Mouse (Mus musculus): ENCODE results near the gene Tnfrsf11a. TPM values are rescaled to one million over a fixed set of nuclear protein-coding genes. Genes with fewer than 3 reads are reported as not detected.
A peak's percentile ranks its signal among the peaks of the same experiment; 100 is the strongest.

The Tnfrsf11a gene
- total RNA-seq, 2 experiments from 2014 or later: 1.3 to 2.3 TPM

GRCm38 (mm10) chr1:105827786-105828345 lies 47.3 kb downstream of the Tnfrsf11a start:
- no peak for DNase-seq

GRCm38 (mm10) chr1:105829171-105829570 lies 48.7 kb downstream of the Tnfrsf11a start:
- no peak for DNase-seq

- no peak for DNase-seq
Observed at GRCm38 (mm10) chr1:105832784-105833183, 52.3 kb downstream of the Tnfrsf11a start.

GRCm38 (mm10) chr1:105842950-105843349 lies 62.4 kb downstream of the Tnfrsf11a start:
- DNase-seq: no peak

- DNase-seq: no peak
Observed at GRCm38 (mm10) chr1:105843386-105843785, 62.9 kb downstream of the Tnfrsf11a start.

- no peak for DNase-seq
Observed at GRCm38 (mm10) chr1:105843856-105844255, 63.3 kb downstream of the Tnfrsf11a start.

GRCm38 (mm10) chr1:105844341-105845006 lies 64.0 kb downstream of the Tnfrsf11a start:
- DNase-seq: no peak

- no peak for DNase-seq
Observed at GRCm38 (mm10) chr1:105846431-105846830, 65.9 kb downstream of the Tnfrsf11a start.

- no peak for DNase-seq
Observed at GRCm38 (mm10) chr1:105848806-105849205, 68.3 kb downstream of the Tnfrsf11a start.

GRCm38 (mm10) chr1:105851341-105851740 lies 70.8 kb downstream of the Tnfrsf11a start:
- no peak for DNase-seq

- DNase-seq: no peak
Observed at GRCm38 (mm10) chr1:105859740-105860139, 79.2 kb downstream of the Tnfrsf11a start.

GRCm38 (mm10) chr1:105876589-105876988 lies 96.1 kb downstream of the Tnfrsf11a start:
- no peak for DNase-seq

GRCm38 (mm10) chr1:105877808-105878207 lies 97.3 kb downstream of the Tnfrsf11a start:
- DNase-seq: no peak

- no peak for DNase-seq
Observed at GRCm38 (mm10) chr1:105878416-105878815, 97.9 kb downstream of the Tnfrsf11a start.

GRCm38 (mm10) chr1:105880555-105881304 lies 100.2 kb downstream of the Tnfrsf11a start:
- DNase-seq: peak; percentile 19

GRCm38 (mm10) chr1:105881466-105881865 lies 100.9 kb downstream of the Tnfrsf11a start:
- DNase-seq: no peak

- DNase-seq: no peak
Observed at GRCm38 (mm10) chr1:105883498-105883897, 103.0 kb downstream of the Tnfrsf11a start.

GRCm38 (mm10) chr1:105885101-105885500 lies 104.6 kb downstream of the Tnfrsf11a start:
- DNase-seq: no peak

GRCm38 (mm10) chr1:105885575-105885974 lies 105.1 kb downstream of the Tnfrsf11a start:
- no peak for DNase-seq

- no peak for DNase-seq
Observed at GRCm38 (mm10) chr1:105886358-105886757, 105.8 kb downstream of the Tnfrsf11a start.

- peak; percentile 95 for DNase-seq
Observed at GRCm38 (mm10) chr1:105891032-105891725, 110.7 kb downstream of the Tnfrsf11a start.

GRCm38 (mm10) chr1:105895019-105895418 lies 114.5 kb downstream of the Tnfrsf11a start:
- DNase-seq: no peak

Data from gastrocnemius, postnatal 10 days (tissue).